Mouse (Mus musculus) MEL (cell line): ENCODE measurements around the gene Mns1. TPM values are rescaled to one million over a fixed set of nuclear protein-coding genes. Genes with fewer than 3 reads are reported as not detected.

Experiments used
- DNase-seq: peaks from one replicate; pipeline ENCODE4 v3.0.0; 2011; ENCODE audit warnings: low read depth, low spot score
- H3K27ac ChIP-seq: 2 replicates; pipeline ENCODE4 v1.5.1; 2012; ENCODE audit warnings: low read depth, mild to moderate bottlenecking, control low read depth, low read length, moderate library complexity; ENCODE audit not compliant: control insufficient read depth
- H3K27me3 ChIP-seq, 2 experiments: fragments of 150-350 bp in 1 of 2; sonication (generic) in 1 of 2; 2 replicates each; pipeline ENCODE4 v1.6.1; 2012; ENCODE audit warnings: low read length in 2 of 2, mild to moderate bottlenecking in 2 of 2, improper control_type of control experiment in 1 of 2, moderate library complexity in 1 of 2; ENCODE audit not compliant: insufficient read depth in 2 of 2, control insufficient read depth in 1 of 2
- H3K36me3 ChIP-seq, 2 experiments: 2 replicates each; pipeline ENCODE4 v1.6.1; 2012 to 2014; ENCODE audit warnings: low read length in 2 of 2, improper control_type of control experiment in 1 of 2, inconsistent platforms in 1 of 2, mild to moderate bottlenecking in 1 of 2; ENCODE audit not compliant: insufficient read depth in 2 of 2, control insufficient read depth in 1 of 2
- H3K4me1 ChIP-seq, 2 experiments: fragments of 150-350 bp in 1 of 2; sonication (generic) in 1 of 2; 2 replicates each; pipeline ENCODE4 v1.6.1; 2012; ENCODE audit warnings: low read length in 2 of 2, improper control_type of control experiment in 1 of 2, mild to moderate bottlenecking in 1 of 2; ENCODE audit not compliant: insufficient read depth in 2 of 2, control insufficient read depth in 1 of 2
- H3K4me3 ChIP-seq, 2 experiments: fragments of 150-350 bp in 1 of 2; sonication (generic) in 1 of 2; 2 replicates each; pipeline ENCODE4 v1.5.1; 2012; ENCODE audit warnings: low read depth in 2 of 2, low read length in 2 of 2, mild to moderate bottlenecking in 2 of 2, moderate library complexity in 2 of 2, control low read depth in 1 of 2, improper control_type of control experiment in 1 of 2; ENCODE audit not compliant: control insufficient read depth in 1 of 2, insufficient read depth in 1 of 2
- H3K79me2 ChIP-seq: 2 replicates; pipeline ENCODE4 v1.6.1; 2012; ENCODE audit warnings: mild to moderate bottlenecking, low read length, moderate library complexity; ENCODE audit not compliant: control insufficient read depth, poor library complexity, insufficient read depth
- H3K9ac ChIP-seq: 2 replicates; pipeline ENCODE4 v1.6.1; 2012; ENCODE audit warnings: low read depth, mild to moderate bottlenecking, control low read depth, low read length, moderate library complexity; ENCODE audit not compliant: control insufficient read depth, poor library complexity, severe bottlenecking
- H3K9me3 ChIP-seq: fragments of 150-350 bp; sonication (generic); replicated peaks from 2 replicates; pipeline ENCODE4 v1.6.1; 2012; ENCODE audit warnings: mild to moderate bottlenecking, low read length, improper control_type of control experiment, moderate library complexity; ENCODE audit not compliant: insufficient read depth
- BHLHE40 ChIP-seq: IDR thresholded peaks from 2 replicates; pipeline ENCODE4 v1.6.1; 2012; ENCODE audit warnings: low read depth, mild to moderate bottlenecking, inconsistent platforms, low read length, improper control_type of control experiment, borderline replicate concordance
- ELF1 ChIP-seq: IDR thresholded peaks from 2 replicates; pipeline ENCODE4 v1.6.1; 2014; ENCODE audit warnings: low read depth, mild to moderate bottlenecking, inconsistent platforms, low read length, improper control_type of control experiment, moderate library complexity
- EP300 ChIP-seq, 2 experiments: IDR thresholded peaks; 2 replicates each; pipeline ENCODE4 v1.6.1; 2011; ENCODE audit warnings: improper control_type of control experiment in 2 of 2, low read length in 2 of 2, low read depth in 1 of 2, mild to moderate bottlenecking in 1 of 2
- ETS1 ChIP-seq: IDR thresholded peaks from 2 replicates; pipeline ENCODE4 v1.6.1; 2012; ENCODE audit warnings: low read depth, mild to moderate bottlenecking, inconsistent platforms, low read length, improper control_type of control experiment, moderate library complexity
- GABPA ChIP-seq: IDR thresholded peaks from 2 replicates; pipeline ENCODE4 v1.6.1; 2012; ENCODE audit warnings: low read depth, mild to moderate bottlenecking, inconsistent platforms, low read length, improper control_type of control experiment, moderate library complexity
- GATA1 ChIP-seq: IDR thresholded peaks from 2 replicates; pipeline ENCODE4 v1.6.1; 2011; ENCODE audit warnings: low read depth, low read length, improper control_type of control experiment
- HCFC1 ChIP-seq: IDR thresholded peaks from 2 replicates; pipeline ENCODE4 v1.6.1; 2012; ENCODE audit warnings: low read depth, mild to moderate bottlenecking, inconsistent platforms, low read length, improper control_type of control experiment, moderate library complexity
- KAT2A ChIP-seq: conservative IDR thresholded peaks from 2 replicates; pipeline ENCODE4 v1.6.1; 2012; ENCODE audit warnings: low read depth, low read length, improper control_type of control experiment, inconsistent platforms
- MAFK ChIP-seq: IDR thresholded peaks from 2 replicates; pipeline ENCODE4 v1.6.1; 2011; ENCODE audit warnings: low read depth, mild to moderate bottlenecking, low read length, improper control_type of control experiment, borderline replicate concordance
- MAX ChIP-seq: IDR thresholded peaks from 2 replicates; pipeline ENCODE4 v1.6.1; 2011; ENCODE audit warnings: low read length, improper control_type of control experiment
- MEF2A ChIP-seq: IDR thresholded peaks from 2 replicates; pipeline ENCODE4 v1.6.1; 2014; ENCODE audit warnings: low read depth, mild to moderate bottlenecking, inconsistent platforms, low read length, improper control_type of control experiment; ENCODE audit not compliant: poor library complexity, insufficient replicate concordance, severe bottlenecking; ENCODE audit errors: extremely low read depth
- MXI1 ChIP-seq: IDR thresholded peaks from 2 replicates; pipeline ENCODE4 v1.6.1; 2011; ENCODE audit warnings: mild to moderate bottlenecking, low read depth, low read length, improper control_type of control experiment
- MYB ChIP-seq: IDR thresholded peaks from 2 replicates; pipeline ENCODE4 v1.6.1; 2011; ENCODE audit warnings: mild to moderate bottlenecking, low read depth, low read length, improper control_type of control experiment
- MYC ChIP-seq: IDR thresholded peaks from 2 replicates; pipeline ENCODE4 v1.6.1; 2011; ENCODE audit warnings: low read depth, mild to moderate bottlenecking, low read length, improper control_type of control experiment, moderate library complexity
- NRF1 ChIP-seq: IDR thresholded peaks from 2 replicates; pipeline ENCODE4 v1.6.1; 2014; ENCODE audit warnings: low read depth, mild to moderate bottlenecking, inconsistent platforms, low read length, improper control_type of control experiment, moderate library complexity; ENCODE audit not compliant: poor library complexity, insufficient read depth, severe bottlenecking
- POLR2A ChIP-seq, 2 experiments: IDR thresholded peaks; 2 replicates each; pipeline ENCODE4 v1.6.1; 2011 to 2012; ENCODE audit warnings: low read length in 2 of 2, mild to moderate bottlenecking in 2 of 2, control low read depth in 1 of 2, improper control_type of control experiment in 1 of 2, low read depth in 1 of 2, moderate library complexity in 1 of 2; ENCODE audit not compliant: control insufficient read depth in 1 of 2, insufficient read depth in 1 of 2, poor library complexity in 1 of 2
- POLR2AphosphoS5 ChIP-seq: IDR thresholded peaks from 2 replicates; pipeline ENCODE4 v1.6.1; 2012; ENCODE audit warnings: low read depth, borderline replicate concordance, mild to moderate bottlenecking, inconsistent platforms, low read length, moderate library complexity, mixed read lengths
- RAD21 ChIP-seq: IDR thresholded peaks from 2 replicates; pipeline ENCODE4 v1.6.1; 2011; ENCODE audit warnings: mild to moderate bottlenecking, low read depth, low read length, improper control_type of control experiment
- RCOR1 ChIP-seq: IDR thresholded peaks from 2 replicates; pipeline ENCODE4 v1.6.1; 2012; ENCODE audit warnings: low read depth, mild to moderate bottlenecking, inconsistent platforms, low read length, improper control_type of control experiment
- SIN3A ChIP-seq: IDR thresholded peaks from 2 replicates; pipeline ENCODE4 v1.6.1; 2012; ENCODE audit warnings: low read length, improper control_type of control experiment, inconsistent platforms
- TAL1 ChIP-seq: IDR thresholded peaks from 2 replicates; pipeline ENCODE4 v1.6.1; 2012; ENCODE audit warnings: mild to moderate bottlenecking, inconsistent platforms, low read length, moderate library complexity, mixed read lengths
- TBP ChIP-seq: IDR thresholded peaks from 2 replicates; pipeline ENCODE4 v1.8.0; 2011; ENCODE audit warnings: low read depth, low read length, improper control_type of control experiment
- TCF12 ChIP-seq: IDR thresholded peaks from 2 replicates; pipeline ENCODE4 v1.6.1; 2014; ENCODE audit warnings: low read depth, mild to moderate bottlenecking, inconsistent platforms, low read length, improper control_type of control experiment, moderate library complexity
- USF1 ChIP-seq: IDR thresholded peaks from 2 replicates; pipeline ENCODE4 v1.6.1; 2014; ENCODE audit warnings: low read depth, mild to moderate bottlenecking, inconsistent platforms, low read length, improper control_type of control experiment, moderate library complexity
- ZC3H11A ChIP-seq: IDR thresholded peaks from 2 replicates; pipeline ENCODE4 v1.6.1; 2012; ENCODE audit warnings: low read depth, mild to moderate bottlenecking, inconsistent platforms, low read length, improper control_type of control experiment
- polyA plus RNA-seq, 2 experiments: library from polyadenylated mRNA; stranded (reverse) in 1 of 2; unstranded in 1 of 2; fragments of >175 nt in 1 of 2; fragments of >200 nt in 1 of 2; gene quantifications; 2 replicates each; pipeline versions ENCODE4 v1.2.1 to v1.2.4; 2012; ENCODE audit warnings: low replicate concordance in 2 of 2, low read depth in 1 of 2; ENCODE audit not compliant: insufficient read length in 2 of 2, insufficient read depth in 1 of 2, missing spikeins in 1 of 2
- total RNA-seq: library from RNA; depleted of rRNA; stranded (reverse); fragments of 300-350 nt; gene quantifications from 2 replicates; pipeline ENCODE4 v1.2.3, GENCODE M21; 2012

Mns1 gene
- total and polyA plus RNA-seq, 3 experiments: 54.0 to 54.8 TPM; not detected in 1

DNA sequence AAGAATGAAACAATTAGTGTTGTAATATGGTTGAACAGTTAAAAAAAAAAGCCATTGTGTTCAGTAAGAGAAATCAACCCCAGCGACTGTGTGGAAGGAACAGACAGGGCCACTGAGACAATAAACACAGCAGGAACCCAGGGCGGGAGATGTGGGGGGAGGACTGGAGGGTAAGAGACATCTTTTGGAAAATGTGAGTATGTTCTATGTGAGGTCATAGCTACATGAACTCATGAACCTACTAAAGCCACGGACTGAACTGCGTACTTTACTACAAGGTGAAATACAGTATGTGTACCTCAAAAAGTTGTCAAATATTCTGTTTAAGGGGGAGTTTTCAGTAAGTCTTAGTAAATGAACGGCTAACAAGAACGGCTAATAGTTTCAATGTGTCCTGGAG is 39.5 kb downstream of the Mns1 start:
- H3K4me3 ChIP-seq: no peak overlapping the region
- peaks cover 0 to 2% of the 10 kb centered on the region in 2 experiments; a peak in 1 of 4 replicates for H3K36me3 ChIP-seq
- H3K27me3 ChIP-seq: no peaks in the 10 kb centered on the region
- no peaks in the 10 kb centered on the region for H3K4me1 ChIP-seq
- no peaks in the 10 kb centered on the region for H3K9me3 ChIP-seq
- no peak overlapping the region for H3K27ac ChIP-seq
- TF ChIP-seq TBP (no peak), NRF1 (no peak), GATA1 (no peak)
- no peak for DNase-seq
- no peak overlapping the region for H3K9ac ChIP-seq
- no peaks in the 10 kb centered on the region for H3K79me2 ChIP-seq

GRCm38 (mm10) chr9:72479276-72479675 is 41.5 kb downstream of the Mns1 start:
- no peak overlapping the region for H3K27ac ChIP-seq
- no peak overlapping the region for H3K4me3 ChIP-seq
- no peak for DNase-seq
- peaks cover 0 to 2% of the 10 kb centered on the region in 2 experiments; a peak in 1 of 4 replicates for H3K36me3 ChIP-seq
- no peak overlapping the region for H3K9ac ChIP-seq
- TF ChIP-seq ELF1: no peak
- TF ChIP-seq TCF12: no peak
- no peak for TF ChIP-seq ETS1
- no peak for TF ChIP-seq EP300 (IDR thresholded peaks at IDR 0.05; ENCODE audit: low read depth in 1 of 2, low read length in 2 of 2)
- TF ChIP-seq TAL1: no peak
- no peak for TF ChIP-seq KAT2A
- no peak for TF ChIP-seq MXI1
- no peak for TF ChIP-seq HCFC1
- no peak for TF ChIP-seq MYB
- TF ChIP-seq RAD21: no peak
- no peak for TF ChIP-seq POLR2AphosphoS5
- TF ChIP-seq SIN3A: no peak
- H3K4me1 ChIP-seq: no peaks in the 10 kb centered on the region
- H3K9me3 ChIP-seq: no peaks in the 10 kb centered on the region
- no peaks in the 10 kb centered on the region for H3K79me2 ChIP-seq
- H3K27me3 ChIP-seq: no peaks in the 10 kb centered on the region

DNA sequence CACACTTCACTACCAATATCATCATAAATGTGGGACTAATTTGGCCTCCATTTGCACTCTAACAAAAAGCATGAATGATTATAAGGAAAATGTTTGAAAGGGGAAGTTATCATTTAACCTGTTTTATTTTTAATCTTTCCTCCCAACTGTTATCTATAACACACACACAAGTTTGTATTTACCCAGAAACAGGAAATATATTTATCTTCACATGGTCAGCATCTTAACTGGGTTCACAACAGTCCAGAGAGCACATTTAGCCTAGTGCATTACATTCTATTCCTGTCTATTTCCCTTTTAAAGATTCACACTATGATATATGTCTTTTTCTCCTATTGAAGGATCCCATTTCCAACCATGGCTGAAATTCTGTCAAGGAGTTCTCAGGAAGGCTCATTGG is 50.7 kb downstream of the Mns1 start:
- Histone ChIP-seq H3K36me3 (peaks cover 0 to 33% of the 10 kb centered on the region in 2 experiments; a peak in 2 of 4 replicates), H3K9me3 (no peaks in the 10 kb centered on the region), H3K4me3 (no peak overlapping the region; a peak in 1 of 4 replicates), H3K4me1 (peaks cover 11 to 26% of the 10 kb centered on the region in 2 experiments), H3K79me2 (peaks cover 2% of the 10 kb centered on the region), H3K27ac (peak overlapping the region; percentile 94), H3K27me3 (no peaks in the 10 kb centered on the region), H3K9ac (no peak overlapping the region; the same call in 1 of the 2 replicates)
- DNase-seq: peak; percentile 84
- no peak for TF ChIP-seq ZC3H11A
- TF ChIP-seq SIN3A: peak; percentile 92
- no peak for TF ChIP-seq ELF1
- TF ChIP-seq GABPA: no peak
- TF ChIP-seq MAX: 0 out of 2 replicates have a peak, but pooled peaks have one; percentile 36
- TF ChIP-seq POLR2A (IDR thresholded peaks at IDR 0.05; ENCODE audit: control insufficient read depth in 1 of 2, insufficient read depth in 1 of 2, low read depth in 1 of 2, low read length in 2 of 2, poor library complexity in 1 of 2): no peak
- TF ChIP-seq EP300 (IDR thresholded peaks at IDR 0.05; ENCODE audit: low read depth in 1 of 2, low read length in 2 of 2): peak; percentile 99
- peak; percentile 97 for TF ChIP-seq MYC
- TF ChIP-seq MAFK: peak; percentile 68; the same call in 1 of the 2 replicates
- no peak for TF ChIP-seq NRF1
- no peak for TF ChIP-seq USF1
- 0 out of 2 replicates have a peak, but pooled peaks have one; percentile 23 for TF ChIP-seq MXI1
- TF ChIP-seq GATA1: peak; percentile 99
- TF ChIP-seq ETS1: peak; percentile 97
- peak; percentile 98 for TF ChIP-seq TCF12
- peak; percentile 85; the same call in 1 of the 2 replicates for TF ChIP-seq MEF2A
- TF ChIP-seq TAL1: peak; percentile 97
- TF ChIP-seq RCOR1: peak; percentile 93
- TF ChIP-seq BHLHE40: peak; percentile 76; the same call in 1 of the 2 replicates
